ENCODE assay signal across 8 mouse cellular contexts in genomic region chr10:39640817-39641226, GRCm38 (mm10). TPM values are rescaled to one million over a fixed set of nuclear protein-coding genes. Genes with fewer than 3 reads are reported as not detected.
DNase-seq lines count a peak whose midpoint lies in the region; ATAC-seq lines count a peak whose summit lies in the region.

No protein-coding gene starts in this region.

- H3K4me2 ChIP-seq in kidney, embryonic 14.5 days (replicated peaks; ENCODE audit: low read depth, low read length), result no peak overlapping the region
- H3K4me2 ChIP-seq in forebrain, embryonic 13.5 days, result no peak overlapping the region
- no peak overlapping the region for H3K4me2 ChIP-seq in lung, embryonic 16.5 days (ENCODE audit: low read depth, low read length)
- no peak overlapping the region for H3K4me2 ChIP-seq in stomach, embryonic 16.5 days (ENCODE audit: low read depth, low read length)
- H3K4me2 ChIP-seq in liver, embryonic 12.5 days, result no peak overlapping the region

- no peak overlapping the region for H3K4me3 ChIP-seq in kidney, embryonic 14.5 days (ENCODE audit: low read length)
- H3K4me3 ChIP-seq in forebrain, embryonic 13.5 days, result no peak overlapping the region
- no peak overlapping the region for H3K4me3 ChIP-seq in lung, embryonic 16.5 days (ENCODE audit: low read length)
- H3K4me3 ChIP-seq in stomach, embryonic 16.5 days (replicated peaks; ENCODE audit: low read length), result no peak overlapping the region
- H3K4me3 ChIP-seq in liver, embryonic 12.5 days, result no peak overlapping the region

- peaks cover 37% of the 10 kb centered on the region for H3K4me1 ChIP-seq in kidney, embryonic 14.5 days (ENCODE audit: control insufficient read depth, insufficient read depth, low read length)
- H3K4me1 ChIP-seq in forebrain, embryonic 13.5 days, result peaks cover 13% of the 10 kb centered on the region
- peaks cover 20% of the 10 kb centered on the region for H3K4me1 ChIP-seq in lung, embryonic 16.5 days (replicated peaks; ENCODE audit: control insufficient read depth, insufficient read depth, low read length)
- peaks cover 19% of the 10 kb centered on the region for H3K4me1 ChIP-seq in stomach, embryonic 16.5 days (ENCODE audit: control insufficient read depth, insufficient read depth, low read length)
- peaks cover 4% of the 10 kb centered on the region for H3K4me1 ChIP-seq in liver, embryonic 12.5 days

- peaks cover 3% of the 10 kb centered on the region; the same call in 1 of the 2 replicates for H3K36me3 ChIP-seq in kidney, embryonic 14.5 days (ENCODE audit: control insufficient read depth, insufficient read depth, low read length)
- H3K36me3 ChIP-seq in forebrain, embryonic 13.5 days (ENCODE audit: poor library complexity, severe bottlenecking), result peaks cover 14% of the 10 kb centered on the region
- H3K36me3 ChIP-seq in lung, embryonic 16.5 days (ENCODE audit: control insufficient read depth, insufficient read depth, low read length), result peaks cover 9% of the 10 kb centered on the region; the same call in 1 of the 2 replicates
- H3K36me3 ChIP-seq in stomach, embryonic 16.5 days (ENCODE audit: control insufficient read depth, insufficient read depth, low read length), result peaks cover 10% of the 10 kb centered on the region
- H3K36me3 ChIP-seq in liver, embryonic 12.5 days, result peaks cover 3% of the 10 kb centered on the region; the same call in 1 of the 2 replicates

- H3K27ac ChIP-seq in kidney, embryonic 14.5 days (ENCODE audit: low read depth, low read length), result peak overlapping the region; percentile 42; the same call in 1 of the 2 replicates
- no peak overlapping the region for H3K27ac ChIP-seq in forebrain, embryonic 13.5 days
- H3K27ac ChIP-seq in lung, embryonic 16.5 days (ENCODE audit: low read length), result peak overlapping the region; percentile 87
- peak overlapping the region; percentile 87 for H3K27ac ChIP-seq in stomach, embryonic 16.5 days (ENCODE audit: low read length)
- H3K27ac ChIP-seq in liver, embryonic 12.5 days, result no peak overlapping the region

- no peak for DNase-seq in kidney, adult 11 months
- peak; percentile 76 for DNase-seq in adrenal gland, postnatal 14 days
- DNase-seq in layer of hippocampus, adult 9-10 months (ENCODE audit: low spot score), result no peak

- no peak overlapping the region for H3K9ac ChIP-seq in kidney, embryonic 14.5 days (ENCODE audit: low read depth, low read length)
- H3K9ac ChIP-seq in forebrain, embryonic 13.5 days, result no peak overlapping the region
- H3K9ac ChIP-seq in lung, embryonic 16.5 days (ENCODE audit: low read length), result no peak overlapping the region; the same call in none of the 2 replicates
- H3K9ac ChIP-seq in stomach, embryonic 16.5 days (ENCODE audit: low read length), result 0 out of 2 replicates have a peak overlapping the region, but pooled peaks have one; percentile 14
- H3K9ac ChIP-seq in liver, embryonic 12.5 days, result no peak overlapping the region

- H3K9me3 ChIP-seq in kidney, embryonic 14.5 days (ENCODE audit: control insufficient read depth, low read length), result no peaks in the 10 kb centered on the region
- H3K9me3 ChIP-seq in forebrain, embryonic 13.5 days (replicated peaks), result no peaks in the 10 kb centered on the region
- no peaks in the 10 kb centered on the region for H3K9me3 ChIP-seq in lung, embryonic 16.5 days (ENCODE audit: control insufficient read depth, low read length)
- no peaks in the 10 kb centered on the region for H3K9me3 ChIP-seq in stomach, embryonic 16.5 days (replicated peaks; ENCODE audit: control insufficient read depth, low read length)
- no peaks in the 10 kb centered on the region for H3K9me3 ChIP-seq in liver, embryonic 12.5 days (replicated peaks)

- WGBS in kidney, embryonic 14.5 days, result 3% methylated on average over 4 of the region's 4 CpGs
- 8% methylated on average over 4 of the region's 4 CpGs for WGBS in forebrain, embryonic 13.5 days
- 5% methylated on average over 4 of the region's 4 CpGs for WGBS in lung, embryonic 16.5 days
- 20% methylated on average over 4 of the region's 4 CpGs for WGBS in stomach, embryonic 16.5 days
- 50% methylated on average over 4 of the region's 4 CpGs for WGBS in liver, embryonic 12.5 days (ENCODE audit: insufficient replicate concordance)

- peak; percentile 83 for ATAC-seq in kidney, embryonic 14.5 days (ENCODE audit: low FRiP score, low TSS enrichment)
- ATAC-seq in forebrain, embryonic 13.5 days, result peak; percentile 41; the same call in 1 of the 2 replicates
- ATAC-seq in lung, embryonic 16.5 days (ENCODE audit: low read depth), result peak; percentile 92
- ATAC-seq in stomach, embryonic 16.5 days (ENCODE audit: insufficient read depth, low FRiP score), result peak; percentile 81
- no peak for ATAC-seq in liver, embryonic 12.5 days

- H3K27me3 ChIP-seq in kidney, embryonic 14.5 days (ENCODE audit: control insufficient read depth, insufficient read depth, low read length), result no peaks in the 10 kb centered on the region
- H3K27me3 ChIP-seq in forebrain, embryonic 13.5 days, result no peaks in the 10 kb centered on the region
- no peaks in the 10 kb centered on the region for H3K27me3 ChIP-seq in lung, embryonic 16.5 days (ENCODE audit: control insufficient read depth, insufficient read depth, low read depth, low read length)
- no peaks in the 10 kb centered on the region for H3K27me3 ChIP-seq in stomach, embryonic 16.5 days (ENCODE audit: control insufficient read depth, insufficient read depth, low read length)
- H3K27me3 ChIP-seq in liver, embryonic 12.5 days (replicated peaks), result no peaks in the 10 kb centered on the region

RNA-seq across cellular contexts. Expression of gene Traf3ip2, which starts 28.1 kb away (rescaled TPM):
- 16.6 and 19.6 TPM in 2 replicates for polyA plus RNA-seq in kidney, embryonic 14.5 days (2014; fragmentation: Nextera tagmentation; extraction: Ambion mirVana)
- 14.6 and 21.9 TPM in 2 replicates for total RNA-seq in adrenal gland, postnatal 14 days (2021)
- polyA plus RNA-seq in forebrain, embryonic 13.5 days (2015; fragmentation: Nextera tagmentation; extraction: Ambion mirVana), result 3.6 and 4.6 TPM in 2 replicates
- 34.2 and 37.9 TPM in 2 replicates for polyA plus RNA-seq in lung, embryonic 16.5 days (2015; fragmentation: Nextera tagmentation; extraction: Ambion mirVana)
- 32.1 and 33.1 TPM in 2 replicates for polyA plus RNA-seq in stomach, embryonic 16.5 days (2015; fragmentation: Nextera tagmentation; extraction: Ambion mirVana)
- 2.1 and 3.1 TPM in 2 replicates for polyA plus RNA-seq in liver, embryonic 12.5 days (2016; fragmentation: Nextera tagmentation; extraction: Ambion mirVana)

Comparison
In these comparisons a context has a peak if more than half of its experiments do, and no peak if none do; other contexts are left out.
1. H3K27ac ChIP-seq: peak in kidney, embryonic 14.5 days (single experiment), lung, embryonic 16.5 days (single experiment) and stomach, embryonic 16.5 days (single experiment); none in forebrain, embryonic 13.5 days (single experiment) and liver, embryonic 12.5 days (single experiment).